Comparison of ENCODE assay signal across 9 mouse cellular contexts in the genomic region with DNA sequence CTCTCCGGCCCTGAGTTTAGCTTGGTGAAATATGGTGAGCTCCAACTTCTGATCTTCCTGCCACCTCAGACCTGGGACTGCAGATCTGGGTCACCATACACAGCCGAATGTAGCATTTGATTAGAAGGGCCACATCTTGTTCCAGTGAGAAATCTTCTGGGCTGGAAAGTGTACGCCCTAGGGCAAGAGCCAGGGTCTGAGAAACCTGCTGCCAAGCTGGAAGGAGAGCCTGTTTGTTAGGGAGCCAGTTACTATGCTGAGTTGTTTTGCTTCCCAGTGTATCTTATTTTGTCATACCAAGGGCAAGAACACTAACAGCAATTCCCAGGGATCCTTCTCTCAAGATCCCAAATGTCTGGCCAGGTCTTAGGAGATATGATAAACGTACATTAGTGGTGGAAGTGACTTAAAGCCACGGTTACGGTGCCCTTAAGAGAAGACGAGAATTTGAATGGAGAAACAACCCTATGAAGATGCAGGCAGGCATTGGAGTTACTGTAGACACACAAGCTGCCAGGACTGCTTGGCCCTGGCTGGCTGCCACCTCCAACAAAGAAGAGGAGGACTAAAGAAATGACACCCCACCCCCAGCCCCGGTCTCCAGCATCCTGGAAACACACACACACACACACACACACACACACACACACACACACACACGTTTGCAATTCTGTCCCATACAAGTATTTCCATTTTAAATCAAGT. TPM values are rescaled to one million over a fixed set of nuclear protein-coding genes. Genes with fewer than 3 reads are reported as not detected.
DNase-seq lines count a peak whose midpoint lies in the region; ATAC-seq lines count a peak whose summit lies in the region.
"Had no signal": no experiment of that assay in that cellular context is flagged by ENCODE, and none has a peak within 500 bp of the region (broad histone marks: within the 10 kb centered on the region; RNA-seq: fewer than 3 reads in every experiment).

No protein-coding gene starts in this region.

- H3K27me3 ChIP-seq in kidney, embryonic 14.5 days (ENCODE audit: control insufficient read depth, insufficient read depth, low read length): peaks cover 11% of the 10 kb centered on the region
- H3K27me3 ChIP-seq in liver, embryonic 16.5 days (ENCODE audit: control insufficient read depth, insufficient read depth, low read depth, low read length): peaks cover 25% of the 10 kb centered on the region
- H3K27me3 ChIP-seq in stomach, embryonic 16.5 days (ENCODE audit: control insufficient read depth, insufficient read depth, low read length): peaks cover 14% of the 10 kb centered on the region

- H3K4me3 ChIP-seq in kidney, embryonic 14.5 days (ENCODE audit: low read length): no peak overlapping the region
- no peak overlapping the region for H3K4me3 ChIP-seq in liver, embryonic 16.5 days (ENCODE audit: low read depth, low read length)
- H3K4me3 ChIP-seq in stomach, embryonic 16.5 days (replicated peaks; ENCODE audit: low read length): no peak overlapping the region

- no peak for ATAC-seq in kidney, embryonic 14.5 days (ENCODE audit: low FRiP score, low TSS enrichment)
- ATAC-seq in liver, embryonic 16.5 days (ENCODE audit: low read depth): no peak
- ATAC-seq in stomach, embryonic 16.5 days (ENCODE audit: insufficient read depth, low FRiP score): no peak

- 0 out of 2 replicates have a peak, but pooled peaks cover 4% of the 10 kb centered on the region for H3K4me1 ChIP-seq in kidney, embryonic 14.5 days (ENCODE audit: control insufficient read depth, insufficient read depth, low read length)
- peaks cover 6% of the 10 kb centered on the region for H3K4me1 ChIP-seq in liver, embryonic 16.5 days (ENCODE audit: control insufficient read depth, low read depth, low read length)
- peaks cover 15% of the 10 kb centered on the region for H3K4me1 ChIP-seq in stomach, embryonic 16.5 days (ENCODE audit: control insufficient read depth, insufficient read depth, low read length)

- WGBS in kidney, embryonic 14.5 days: 64% methylated on average over 9 of the region's 9 CpGs
- 48% methylated on average over 9 of the region's 9 CpGs for WGBS in liver, embryonic 16.5 days (ENCODE audit: insufficient replicate concordance)
- 57% methylated on average over 9 of the region's 9 CpGs for WGBS in stomach, embryonic 16.5 days

- H3K9ac ChIP-seq in kidney, embryonic 14.5 days (ENCODE audit: low read depth, low read length): no peak overlapping the region
- no peak overlapping the region for H3K9ac ChIP-seq in liver, embryonic 16.5 days (ENCODE audit: low read depth, low read length)
- H3K9ac ChIP-seq in stomach, embryonic 16.5 days (ENCODE audit: low read length): no peak overlapping the region

- DNase-seq in gastrocnemius, adult 18-20 months (ENCODE audit: low spot score): peak; percentile 19
- no peak for DNase-seq in gastrocnemius, postnatal 36 days
- DNase-seq in NIH3T3 (ENCODE audit: low read depth): peak; percentile 18
- peak; percentile 35 to 76 for DNase-seq in frontal cortex, adult 2 months (ENCODE audit: extremely low spot score in 1 of 2, low spot score in 1 of 2)
- DNase-seq in spleen, postnatal 14 days (ENCODE audit: low spot score in 2 of 2): no peak

- intact Hi-C loops in gastrocnemius, postnatal 36 days (cut with DNase I): no loop called here

- no peaks in the 10 kb centered on the region for H3K9me3 ChIP-seq in kidney, embryonic 14.5 days (ENCODE audit: control insufficient read depth, low read length)
- H3K9me3 ChIP-seq in liver, embryonic 16.5 days (replicated peaks; ENCODE audit: control insufficient read depth, low read length): no peaks in the 10 kb centered on the region
- H3K9me3 ChIP-seq in stomach, embryonic 16.5 days (replicated peaks; ENCODE audit: control insufficient read depth, low read length): no peaks in the 10 kb centered on the region

- H3K27ac ChIP-seq in kidney, embryonic 14.5 days (ENCODE audit: low read depth, low read length): no peak overlapping the region
- H3K27ac ChIP-seq in liver, embryonic 16.5 days (ENCODE audit: low read length): peak overlapping the region; percentile 91
- peak overlapping the region; percentile 26; the same call in 1 of the 2 replicates for H3K27ac ChIP-seq in stomach, embryonic 16.5 days (ENCODE audit: low read length)

- peak overlapping the region; percentile 97; the same call in 1 of the 2 replicates for H3K4me2 ChIP-seq in kidney, embryonic 14.5 days (replicated peaks; ENCODE audit: low read depth, low read length)
- peak overlapping the region; percentile 62; the same call in 1 of the 2 replicates for H3K4me2 ChIP-seq in liver, embryonic 16.5 days (ENCODE audit: low read depth, low read length)
- H3K4me2 ChIP-seq in stomach, embryonic 16.5 days (ENCODE audit: low read depth, low read length): peak overlapping the region; percentile 100; the same call in 1 of the 2 replicates

- no peaks in the 10 kb centered on the region for H3K36me3 ChIP-seq in kidney, embryonic 14.5 days (ENCODE audit: control insufficient read depth, insufficient read depth, low read length)
- H3K36me3 ChIP-seq in liver, embryonic 16.5 days (ENCODE audit: control insufficient read depth, insufficient read depth): no peaks in the 10 kb centered on the region
- no peaks in the 10 kb centered on the region for H3K36me3 ChIP-seq in stomach, embryonic 16.5 days (ENCODE audit: control insufficient read depth, insufficient read depth, low read length)

RNA-seq across cellular contexts. Expression of a gene that starts 1.0 kb away (rescaled TPM):
- total RNA-seq in gastrocnemius, adult 18-20 months (2021): under 1 TPM; 0.66 to 0.69 TPM
- under 1 TPM; 0.32 to 0.77 TPM for total RNA-seq in gastrocnemius, postnatal 36 days (2021)
- 32.1 and 35.1 TPM in 2 replicates for polyA plus RNA-seq in frontal cortex, adult 2 months (2012; rRNA removed)
- polyA plus RNA-seq in kidney, embryonic 14.5 days (2014; fragmentation: Nextera tagmentation; extraction: Ambion mirVana): 2.1 and 2.7 TPM in 2 replicates
- 59.8 and 69.0 TPM in 2 replicates for polyA plus RNA-seq in liver, embryonic 16.5 days (2015; fragmentation: Nextera tagmentation; extraction: Ambion mirVana)
- 25.0 and 25.6 TPM in 2 replicates for polyA plus RNA-seq in stomach, embryonic 16.5 days (2015; fragmentation: Nextera tagmentation; extraction: Ambion mirVana)

RNA-seq across cellular contexts. Expression of a gene that starts 20.7 kb away (rescaled TPM):
- 10 to 100 TPM; 62.1 to 62.7 TPM for total RNA-seq in gastrocnemius, adult 18-20 months (2021)
- 10 to 100 TPM; 56.8 to 65.7 TPM for total RNA-seq in gastrocnemius, postnatal 36 days (2021)
- 159 and 172 TPM in 2 replicates for polyA plus RNA-seq in frontal cortex, adult 2 months (2012; rRNA removed)
- 195 and 380 TPM in 2 replicates for polyA plus RNA-seq in kidney, embryonic 14.5 days (2014; fragmentation: Nextera tagmentation; extraction: Ambion mirVana)
- 126 and 129 TPM in 2 replicates for polyA plus RNA-seq in liver, embryonic 16.5 days (2015; fragmentation: Nextera tagmentation; extraction: Ambion mirVana)
- 236 and 261 TPM in 2 replicates for polyA plus RNA-seq in stomach, embryonic 16.5 days (2015; fragmentation: Nextera tagmentation; extraction: Ambion mirVana)

RNA-seq across cellular contexts. Expression of a gene that starts 39.6 kb away (rescaled TPM):
- not detected for total RNA-seq in gastrocnemius, adult 18-20 months (2021)
- not detected for total RNA-seq in gastrocnemius, postnatal 36 days (2021)
- 0.20 TPM in 1 of 2 replicates, not detected in the other for polyA plus RNA-seq in frontal cortex, adult 2 months (2012; rRNA removed)
- not detected in 2 replicates for polyA plus RNA-seq in kidney, embryonic 14.5 days (2014; fragmentation: Nextera tagmentation; extraction: Ambion mirVana)
- polyA plus RNA-seq in liver, embryonic 16.5 days (2015; fragmentation: Nextera tagmentation; extraction: Ambion mirVana): not detected in 2 replicates
- polyA plus RNA-seq in stomach, embryonic 16.5 days (2015; fragmentation: Nextera tagmentation; extraction: Ambion mirVana): 0.13 and 0.62 TPM in 2 replicates
- total RNA-seq: common myeloid progenitor, adult 5-6 weeks had no signal

Comparison
In these comparisons a context has a peak if more than half of its experiments do, and no peak if none do; other contexts are left out.
1. DNase-seq: peak in gastrocnemius, adult 18-20 months (single experiment), NIH3T3 (single experiment) and frontal cortex, adult 2 months (2 of 2); none in gastrocnemius, postnatal 36 days (0 of 2) and spleen, postnatal 14 days (0 of 2).
2. Peak in every context shown above with its lines, with median percentiles within 50 percentile points of each other: H3K4me2 ChIP-seq.